Mouse (Mus musculus): ENCODE measurements around the gene Gm33543. TPM values are rescaled to one million over a fixed set of nuclear protein-coding genes. Genes with fewer than 3 reads are reported as not detected.

The Gm33543 gene
- total and polyA plus RNA-seq, 3 experiments, result not detected

GRCm38 (mm10) chr10:95797645-95798395 lies 44.9 kb downstream of the Gm33543 start:
- H3K79me2 ChIP-seq (ENCODE audit: control insufficient read depth, insufficient read depth, low read length, poor library complexity), result no peaks in the 10 kb centered on the region
- no peak overlapping the region for H3K4me3 ChIP-seq (ENCODE audit: control insufficient read depth in 1 of 2, insufficient read depth in 1 of 2, low read depth in 2 of 2, low read length in 2 of 2)
- H3K9me3 ChIP-seq (replicated peaks; ENCODE audit: insufficient read depth, low read length), result no peaks in the 10 kb centered on the region
- DNase-seq (ENCODE audit: low read depth, low spot score), result no peak
- no peaks in the 10 kb centered on the region for H3K27me3 ChIP-seq (ENCODE audit: control insufficient read depth in 1 of 2, insufficient read depth in 2 of 2, low read length in 2 of 2)
- H3K36me3 ChIP-seq (ENCODE audit: control insufficient read depth in 1 of 2, insufficient read depth in 2 of 2, low read length in 2 of 2), result no peaks in the 10 kb centered on the region
- H3K9ac ChIP-seq (ENCODE audit: control insufficient read depth, low read depth, low read length, poor library complexity, severe bottlenecking), result no peak overlapping the region
- no peak overlapping the region for H3K27ac ChIP-seq (ENCODE audit: control insufficient read depth, low read depth, low read length)
- no peak for TF ChIP-seq POLR2AphosphoS5 (IDR thresholded peaks at IDR 0.05; ENCODE audit: borderline replicate concordance, low read depth, low read length)
- TF ChIP-seq NRF1 (IDR thresholded peaks at IDR 0.05; ENCODE audit: insufficient read depth, low read depth, low read length, poor library complexity, severe bottlenecking), result no peak
- no peak for TF ChIP-seq NELFE (IDR thresholded peaks at IDR 0.05; ENCODE audit: low read depth, low read length)
- no peak for TF ChIP-seq UBTF (IDR thresholded peaks at IDR 0.05; ENCODE audit: borderline replicate concordance, insufficient read depth, low read depth, low read length)
- TF ChIP-seq USF2 (IDR thresholded peaks at IDR 0.05; ENCODE audit: borderline replicate concordance in 1 of 2, insufficient read depth in 1 of 2, low read depth in 1 of 2, low read length in 2 of 2), result no peak
- TF ChIP-seq JUND (IDR thresholded peaks at IDR 0.05; ENCODE audit: low read depth, low read length), result no peak
- no peak for TF ChIP-seq MYC (IDR thresholded peaks at IDR 0.05; ENCODE audit: low read depth, low read length)
- TF ChIP-seq MXI1 (IDR thresholded peaks at IDR 0.05; ENCODE audit: low read depth, low read length), result no peak
- TF ChIP-seq SIN3A (IDR thresholded peaks at IDR 0.05; ENCODE audit: low read length), result no peak
- TF ChIP-seq ZNF384 (IDR thresholded peaks at IDR 0.05; ENCODE audit: low read depth, low read length), result no peak
- no peak for TF ChIP-seq ETS1 (IDR thresholded peaks at IDR 0.05; ENCODE audit: low read depth, low read length)
- no peak for TF ChIP-seq RCOR1 (IDR thresholded peaks at IDR 0.05; ENCODE audit: low read depth, low read length)
- TF ChIP-seq MAFK (IDR thresholded peaks at IDR 0.05; ENCODE audit: borderline replicate concordance, low read depth, low read length), result no peak
- no peak for TF ChIP-seq EP300 (IDR thresholded peaks at IDR 0.05; ENCODE audit: low read depth in 1 of 2, low read length in 2 of 2)
- H3K4me1 ChIP-seq (ENCODE audit: control insufficient read depth in 1 of 2, insufficient read depth in 2 of 2, low read length in 2 of 2), result no peaks in the 10 kb centered on the region

- no peak for DNase-seq (ENCODE audit: low read depth, low spot score)
- H3K9me3 ChIP-seq (replicated peaks; ENCODE audit: insufficient read depth, low read length), result no peaks in the 10 kb centered on the region
- H3K36me3 ChIP-seq (ENCODE audit: control insufficient read depth in 1 of 2, insufficient read depth in 2 of 2, low read length in 2 of 2), result no peaks in the 10 kb centered on the region
- no peaks in the 10 kb centered on the region for H3K4me1 ChIP-seq (ENCODE audit: control insufficient read depth in 1 of 2, insufficient read depth in 2 of 2, low read length in 2 of 2)
- TF ChIP-seq GABPA (IDR thresholded peaks at IDR 0.05; ENCODE audit: low read depth, low read length) (no peak), POLR2AphosphoS2 (IDR thresholded peaks at IDR 0.05; ENCODE audit: low read length) (no peak), TAL1 (IDR thresholded peaks at IDR 0.05; ENCODE audit: low read length) (no peak), KAT2A (conservative IDR thresholded peaks at IDR 0.05; ENCODE audit: low read depth, low read length) (no peak), MAX (IDR thresholded peaks at IDR 0.05; ENCODE audit: low read length) (no peak), USF1 (IDR thresholded peaks at IDR 0.05; ENCODE audit: low read depth, low read length) (no peak), NELFE (IDR thresholded peaks at IDR 0.05; ENCODE audit: low read depth, low read length) (no peak), SIN3A (IDR thresholded peaks at IDR 0.05; ENCODE audit: low read length) (no peak), SMC3 (IDR thresholded peaks at IDR 0.05; ENCODE audit: low read depth, low read length) (no peak), MAZ (IDR thresholded peaks at IDR 0.05; ENCODE audit: low read depth, low read length) (no peak), MYB (IDR thresholded peaks at IDR 0.05; ENCODE audit: low read depth, low read length) (no peak), ZNF384 (IDR thresholded peaks at IDR 0.05; ENCODE audit: low read depth, low read length) (no peak), RAD21 (IDR thresholded peaks at IDR 0.05; ENCODE audit: low read depth, low read length) (no peak), CTCF (IDR thresholded peaks at IDR 0.05 in 2 of 3, conservative IDR thresholded peaks at IDR 0.05 in 1 of 3; ENCODE audit: control insufficient read depth in 1 of 3, insufficient read depth in 1 of 3, low read depth in 2 of 3, low read length in 3 of 3, poor library complexity in 1 of 3, severe bottlenecking in 1 of 3) (no peak), MXI1 (IDR thresholded peaks at IDR 0.05; ENCODE audit: low read depth, low read length) (no peak), POLR2AphosphoS5 (IDR thresholded peaks at IDR 0.05; ENCODE audit: borderline replicate concordance, low read depth, low read length) (no peak), ETS1 (IDR thresholded peaks at IDR 0.05; ENCODE audit: low read depth, low read length) (no peak)
- H3K27me3 ChIP-seq (ENCODE audit: control insufficient read depth in 1 of 2, insufficient read depth in 2 of 2, low read length in 2 of 2), result no peaks in the 10 kb centered on the region
- no peak overlapping the region for H3K27ac ChIP-seq (ENCODE audit: control insufficient read depth, low read depth, low read length)
- no peak overlapping the region for H3K9ac ChIP-seq (ENCODE audit: control insufficient read depth, low read depth, low read length, poor library complexity, severe bottlenecking)
- no peak overlapping the region for H3K4me3 ChIP-seq (ENCODE audit: control insufficient read depth in 1 of 2, insufficient read depth in 1 of 2, low read depth in 2 of 2, low read length in 2 of 2)
- no peaks in the 10 kb centered on the region for H3K79me2 ChIP-seq (ENCODE audit: control insufficient read depth, insufficient read depth, low read length, poor library complexity)
Measured at GRCm38 (mm10) chr10:95795500-95795899, 47.2 kb downstream of the Gm33543 start.

Data from MEL (cell line).